Mouse (Mus musculus) ES-Bruce4 (cell line): ENCODE data around the gene Ppp1r13b.

Experiments
- CTCF ChIP-seq: IDR thresholded peaks from one replicate; pipeline ENCODE4 v1.8.1; 2011; ENCODE audit warnings: low read depth, low read length
- EP300 ChIP-seq: IDR thresholded peaks from 2 replicates; pipeline ENCODE4 v1.6.1; 2011; ENCODE audit warnings: low read depth, low read length; ENCODE audit not compliant: insufficient read depth
- POLR2A ChIP-seq: IDR thresholded peaks from one replicate; pipeline ENCODE4 v1.8.1; 2011; ENCODE audit warnings: low read length; ENCODE audit not compliant: insufficient read depth

GRCm38 (mm10) chr12:111901105-111901875, 6.6 kb downstream of the Ppp1r13b start:
- TF ChIP-seq POLR2A (no peak), CTCF (no peak), EP300 (no peak)
